In genomic region chr9:13515976-13516375, GRCm38 (mm10) we compare ENCODE assay signal across 12 mouse cellular contexts.
"Had no signal": no experiment of that assay in that cellular context is flagged by ENCODE, and none has a peak within 500 bp of the region (broad histone marks: within the 10 kb centered on the region; RNA-seq: fewer than 3 reads in every experiment).

No protein-coding gene starts in this region.

- DNase-seq: left cerebral cortex, postnatal 4 days; liver; liver, embryonic 13.5 days; liver, postnatal 0 days; lung, adult 18-20 months; lung, adult 2 months; lung, embryonic 14.5 days; lung, postnatal 10 days; lung, postnatal 14 days; lung, postnatal 36 days; lung, postnatal 4 days; midbrain, embryonic 14.5 days had no signal
